Mouse (Mus musculus) erythroblast, embryonic 14.5 days (primary cell): ENCODE results near the gene Rasd1.

Experiments used
- GATA1 ChIP-seq: IDR thresholded peaks from 2 replicates; pipeline ENCODE4 v1.6.1; 2012; ENCODE audit warnings: low read length, inconsistent platforms, mixed read lengths
- TAL1 ChIP-seq: IDR thresholded peaks from 3 replicates; pipeline ENCODE4 v1.6.1; 2012; ENCODE audit warnings: low read length, inconsistent platforms, mixed read lengths

DNA sequence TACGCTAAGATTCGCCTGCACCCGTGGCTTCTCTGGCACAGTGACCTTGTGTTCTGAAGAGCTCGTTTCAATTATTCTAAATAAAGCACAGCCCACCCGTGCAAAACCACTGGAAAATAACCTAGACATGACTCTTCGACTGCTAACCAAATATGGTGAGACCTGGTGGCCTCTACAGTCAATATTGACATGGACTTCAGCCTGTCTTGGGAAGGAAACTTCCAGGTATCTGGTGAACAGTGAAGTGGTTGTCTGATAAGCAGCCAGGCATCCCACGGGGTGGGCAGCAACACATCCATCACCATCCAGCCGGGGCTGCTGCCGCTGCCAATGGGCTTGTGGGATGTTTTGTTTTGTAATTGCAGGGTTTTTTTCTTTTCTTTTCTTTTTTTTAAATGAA, 29.6 kb upstream of the Rasd1 start:
- no peak for TF ChIP-seq GATA1
- no peak for TF ChIP-seq TAL1
